Mouse (Mus musculus) ES-E14 (cell line): ENCODE measurements at regions not wholly inside any gene's neighbourhood (a gene's known extent, or its start where the extent isn't known, plus 50 kb on each side); places are given as distances from the start of the nearest gene placed in this dataset.

Experiments used
- DNase-seq: peaks from one replicate; pipeline ENCODE4 v3.0.0-alpha.2; 2013; ENCODE audit warnings: low read depth, low spot score
- H3K27ac ChIP-seq: 2 replicates; pipeline ENCODE4 v1.5.1; 2012; ENCODE audit warnings: low read depth, mild to moderate bottlenecking, low read length, moderate library complexity, mixed read lengths; ENCODE audit not compliant: poor library complexity, insufficient read depth, severe bottlenecking
- H3K36me3 ChIP-seq: 2 replicates; pipeline ENCODE4 v1.6.1; 2012; ENCODE audit warnings: mild to moderate bottlenecking, low read length, moderate library complexity, mixed read lengths; ENCODE audit not compliant: control insufficient read depth, poor library complexity, insufficient read depth, severe bottlenecking
- H3K4me1 ChIP-seq, 2 experiments: fragments of 150-350 bp in 1 of 2; sonication (generic) in 1 of 2; 2 replicates each; pipeline ENCODE4 v1.6.1; 2012; ENCODE audit warnings: low read length in 2 of 2, mild to moderate bottlenecking in 1 of 2, mixed read lengths in 1 of 2; ENCODE audit not compliant: control insufficient read depth in 2 of 2, insufficient read depth in 2 of 2, poor library complexity in 1 of 2
- H3K4me3 ChIP-seq, 2 experiments: fragments of 150-350 bp in 1 of 2; sonication (generic) in 1 of 2; 2 replicates each; pipeline ENCODE4 v1.5.1; 2012; ENCODE audit warnings: low read length in 2 of 2, low read depth in 1 of 2, mild to moderate bottlenecking in 1 of 2, mixed read lengths in 1 of 2; ENCODE audit not compliant: insufficient read depth in 1 of 2, poor library complexity in 1 of 2, severe bottlenecking in 1 of 2
- H3K9ac ChIP-seq: 2 replicates; pipeline ENCODE4 v1.6.1; 2012; ENCODE audit warnings: low read depth, mild to moderate bottlenecking, low read length, mixed read lengths; ENCODE audit not compliant: poor library complexity, insufficient read depth, severe bottlenecking
- H3K9me3 ChIP-seq: fragments of 150-350 bp; sonication (generic); 2 replicates; pipeline ENCODE4 v1.6.1; 2012; ENCODE audit warnings: low read depth, mild to moderate bottlenecking, low read length; ENCODE audit not compliant: control insufficient read depth, insufficient read depth
- CHD2 ChIP-seq: IDR thresholded peaks from 2 replicates; pipeline ENCODE4 v1.6.1; 2014; ENCODE audit warnings: mild to moderate bottlenecking, low read depth, low read length, inconsistent platforms
- HCFC1 ChIP-seq: IDR thresholded peaks from 2 replicates; pipeline ENCODE4 v1.6.1; 2012; ENCODE audit warnings: low read length, inconsistent platforms, borderline replicate concordance; ENCODE audit not compliant: insufficient read depth
- MAFK ChIP-seq: IDR thresholded peaks from 2 replicates; pipeline ENCODE4 v1.6.1; 2014; ENCODE audit warnings: mild to moderate bottlenecking, low read depth, low read length, inconsistent platforms; ENCODE audit not compliant: insufficient read depth
- ZC3H11A ChIP-seq: IDR thresholded peaks from 2 replicates; pipeline ENCODE4 v1.6.1; 2012; ENCODE audit warnings: low read depth, mild to moderate bottlenecking, inconsistent platforms, low read length, borderline replicate concordance
- ZNF384 ChIP-seq: IDR thresholded peaks from 2 replicates; pipeline ENCODE4 v1.6.1; 2012; ENCODE audit warnings: low read depth, low read length, inconsistent platforms
- in situ Hi-C, 2 experiments: fragments of 600-800 bp; cut with MboI; formaldehyde crosslinking; loops; one replicate each; pipeline ENCODE4 v1.15.1; 2025; ENCODE audit warnings: low sequenced_read_pairs in 2 of 2, inconsistent platforms in 1 of 2; ENCODE audit not compliant: unreplicated experiment in 2 of 2

- Histone ChIP-seq H3K27ac (no peak overlapping the region), H3K4me1 (peaks cover 5 to 9% of the 10 kb centered on the region in 2 experiments; a peak in 1 of 4 replicates), H3K9ac (no peak overlapping the region), H3K36me3 (no peaks in the 10 kb centered on the region), H3K4me3 (no peak overlapping the region), H3K9me3 (no peaks in the 10 kb centered on the region)
- in situ Hi-C loops, result no loop called here
- TF ChIP-seq ZNF384, result no peak
- no peak for TF ChIP-seq CHD2
- TF ChIP-seq ZC3H11A, result no peak
- no peak for TF ChIP-seq MAFK
- TF ChIP-seq HCFC1, result no peak
- DNase-seq, result no peak
Observed at GRCm38 (mm10) chr10:37380024-37380423, 241.3 kb upstream of the Marcks start.

GRCm38 (mm10) chr10:37378002-37378702 is 239.4 kb upstream of the Marcks start:
- in situ Hi-C loops, result no loop called here
- DNase-seq, result peak; percentile 48
- H3K36me3 ChIP-seq, result no peaks in the 10 kb centered on the region
- H3K9ac ChIP-seq, result no peak overlapping the region
- no peaks in the 10 kb centered on the region for H3K9me3 ChIP-seq
- H3K27ac ChIP-seq, result no peak overlapping the region
- no peak for TF ChIP-seq CHD2
- TF ChIP-seq ZNF384, result peak; percentile 94
- no peak for TF ChIP-seq MAFK
- TF ChIP-seq HCFC1, result no peak
- TF ChIP-seq ZC3H11A, result no peak
- H3K4me3 ChIP-seq, result no peak overlapping the region
- peaks cover 5 to 9% of the 10 kb centered on the region in 2 experiments; a peak in 1 of 4 replicates for H3K4me1 ChIP-seq

- no peak for DNase-seq
- TF ChIP-seq CHD2, result no peak
- Histone ChIP-seq H3K36me3 (no peaks in the 10 kb centered on the region), H3K4me1 (peaks cover 5 to 9% of the 10 kb centered on the region in 2 experiments; a peak in 1 of 4 replicates), H3K4me3 (no peak overlapping the region), H3K27ac (no peak overlapping the region), H3K9me3 (no peaks in the 10 kb centered on the region), H3K9ac (no peak overlapping the region)
- in situ Hi-C loops, result no loop called here
Observed at GRCm38 (mm10) chr10:37377258-37378001, 238.7 kb upstream of the Marcks start.

- in situ Hi-C loops, result no loop called here
- H3K9me3 ChIP-seq, result no peaks in the 10 kb centered on the region
- TF ChIP-seq MAFK, result no peak
- no peak for TF ChIP-seq ZC3H11A
- no peak for TF ChIP-seq CHD2
- no peak overlapping the region for H3K27ac ChIP-seq
- H3K4me3 ChIP-seq, result no peak overlapping the region
- DNase-seq, result no peak
- peaks cover 5 to 9% of the 10 kb centered on the region in 2 experiments; a peak in 1 of 4 replicates for H3K4me1 ChIP-seq
- no peaks in the 10 kb centered on the region for H3K36me3 ChIP-seq
- H3K9ac ChIP-seq, result no peak overlapping the region
Observed at GRCm38 (mm10) chr10:37376172-37376571, 237.5 kb upstream of the Marcks start.
